19 mouse cellular contexts compared by ENCODE assay signal in the genomic region with DNA sequence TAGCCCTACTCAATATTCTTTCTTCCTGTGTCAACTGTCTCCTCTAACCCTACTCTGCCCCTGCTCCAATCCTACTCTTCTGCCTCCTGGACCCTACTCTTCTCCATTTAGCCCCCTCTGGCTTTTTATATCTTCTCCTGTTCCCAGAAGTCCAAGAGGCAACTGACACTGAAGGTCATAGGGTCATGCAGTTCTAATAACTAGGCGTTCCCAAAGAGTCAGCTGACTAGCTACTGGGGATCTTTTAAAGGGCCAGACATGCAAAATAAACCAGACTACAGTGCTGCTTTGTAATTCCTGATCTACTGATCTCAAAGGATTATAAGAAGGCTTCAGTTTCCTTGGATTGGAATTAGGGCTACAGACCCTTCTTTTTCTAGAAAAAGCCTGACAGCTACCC.
DNase-seq lines count a peak whose midpoint lies in the region; ATAC-seq and TF ChIP-seq lines count a peak whose summit lies in the region.
"Had no signal": no experiment of that assay in that cellular context is flagged by ENCODE, and none has a peak within 500 bp of the region (broad histone marks: within the 10 kb centered on the region; RNA-seq: fewer than 3 reads in every experiment).

No protein-coding gene starts in this region.

- H3K27ac ChIP-seq in heart, embryonic 15.5 days, result peak overlapping the region; percentile 70
- peak overlapping the region; percentile 60 for H3K27ac ChIP-seq in lung, embryonic 15.5 days
- peak overlapping the region; percentile 81 for H3K27ac ChIP-seq in liver, embryonic 13.5 days
- H3K27ac ChIP-seq: embryonic facial prominence, embryonic 12.5 days; forebrain, embryonic 15.5 days; left cerebral cortex, adult 2 months; limb, embryonic 10.5 days; midbrain, embryonic 10.5 days; neural tube, embryonic 12.5 days had no signal

- no peaks in the 10 kb centered on the region for H3K27me3 ChIP-seq in heart, embryonic 15.5 days
- no peaks in the 10 kb centered on the region for H3K27me3 ChIP-seq in lung, embryonic 15.5 days
- H3K27me3 ChIP-seq in liver, embryonic 13.5 days, result no peaks in the 10 kb centered on the region
- H3K27me3 ChIP-seq: embryonic facial prominence, embryonic 12.5 days; forebrain, embryonic 15.5 days; kidney, embryonic 15.5 days; neural tube, embryonic 12.5 days had no signal

- TF ChIP-seq POLR2A in lung, adult 2 months (IDR thresholded peaks at IDR 0.05; ENCODE audit: borderline replicate concordance, extremely low read depth, low read depth, low read length), result no peak

- no peak for DNase-seq in heart, postnatal 14 days
- DNase-seq in lung, adult 2 months, result no peak
- DNase-seq in liver, embryonic 13.5 days, result no peak
- DNase-seq in c-Kit-positive CD71-positive TER-119-positive erythroid progenitor cells, embryonic 14.5 days (ENCODE audit: low spot score), result no peak
- no peak for DNase-seq in ovary, postnatal 36 days (ENCODE audit: low spot score)
- DNase-seq: cerebellum, adult 9-10 months; lung, postnatal 14 days; right cerebral cortex, postnatal 14 days; thymus, postnatal 14 days had no signal

- H3K9me3 ChIP-seq in heart, embryonic 15.5 days (replicated peaks), result no peaks in the 10 kb centered on the region
- H3K9me3 ChIP-seq in lung, embryonic 15.5 days, result no peaks in the 10 kb centered on the region
- no peaks in the 10 kb centered on the region for H3K9me3 ChIP-seq in liver, embryonic 13.5 days (replicated peaks)
- H3K9me3 ChIP-seq: embryonic facial prominence, embryonic 12.5 days; forebrain, embryonic 15.5 days; kidney, embryonic 15.5 days; limb, embryonic 10.5 days; midbrain, embryonic 10.5 days; neural tube, embryonic 12.5 days had no signal

- no peak overlapping the region for H3K9ac ChIP-seq in heart, embryonic 15.5 days
- H3K9ac ChIP-seq in lung, embryonic 15.5 days, result no peak overlapping the region
- no peak overlapping the region for H3K9ac ChIP-seq in liver, embryonic 13.5 days
- H3K9ac ChIP-seq: embryonic facial prominence, embryonic 12.5 days; forebrain, embryonic 15.5 days; kidney, embryonic 15.5 days; neural tube, embryonic 12.5 days had no signal

- no peak overlapping the region for H3K4me3 ChIP-seq in heart, embryonic 15.5 days
- H3K4me3 ChIP-seq in lung, embryonic 15.5 days, result no peak overlapping the region
- H3K4me3 ChIP-seq in lung, adult 2 months (replicated peaks; ENCODE audit: extremely low read depth, low read depth, low read length), result no peak overlapping the region
- H3K4me3 ChIP-seq in liver, embryonic 13.5 days (replicated peaks), result no peak overlapping the region
- H3K4me3 ChIP-seq: embryonic facial prominence, embryonic 12.5 days; forebrain, embryonic 15.5 days; kidney, embryonic 15.5 days; left cerebral cortex, adult 2 months; limb, embryonic 10.5 days; midbrain, embryonic 10.5 days; neural tube, embryonic 12.5 days had no signal

- no peak overlapping the region for H3K4me2 ChIP-seq in heart, embryonic 15.5 days
- H3K4me2 ChIP-seq in lung, embryonic 15.5 days, result no peak overlapping the region
- no peak overlapping the region for H3K4me2 ChIP-seq in liver, embryonic 13.5 days
- H3K4me2 ChIP-seq: embryonic facial prominence, embryonic 12.5 days; forebrain, embryonic 15.5 days; kidney, embryonic 15.5 days; neural tube, embryonic 12.5 days had no signal

- TF ChIP-seq CTCF in lung, adult 2 months (IDR thresholded peaks at IDR 0.05; ENCODE audit: insufficient read depth, low read length), result no peak

- no peaks in the 10 kb centered on the region for H3K36me3 ChIP-seq in heart, embryonic 15.5 days
- H3K36me3 ChIP-seq in lung, embryonic 15.5 days, result no peaks in the 10 kb centered on the region
- H3K36me3 ChIP-seq in liver, embryonic 13.5 days, result no peaks in the 10 kb centered on the region
- H3K36me3 ChIP-seq: embryonic facial prominence, embryonic 12.5 days; forebrain, embryonic 15.5 days; kidney, embryonic 15.5 days; limb, embryonic 10.5 days; midbrain, embryonic 10.5 days; neural tube, embryonic 12.5 days had no signal

- no peak for ATAC-seq in heart, embryonic 15.5 days (replicated peaks; ENCODE audit: insufficient number of reproducible peaks, insufficient read depth, low FRiP score, low read depth)
- ATAC-seq in lung, embryonic 15.5 days (ENCODE audit: borderline replicate concordance, extremely low read depth, low FRiP score, low TSS enrichment), result no peak
- ATAC-seq in liver, embryonic 13.5 days (ENCODE audit: low read depth), result 0 out of 2 replicates have a peak, but pooled peaks have one; percentile 30
- ATAC-seq: CD4-positive, CD25-positive, alpha-beta regulatory T cell, adult 4 months; forebrain, embryonic 15.5 days had no signal

- intact Hi-C loops in heart, postnatal 14 days (cut with DNase I), result no loop called here

- H3K4me1 ChIP-seq in heart, embryonic 15.5 days (replicated peaks), result peaks cover 12% of the 10 kb centered on the region
- H3K4me1 ChIP-seq in lung, embryonic 15.5 days, result peaks cover 7% of the 10 kb centered on the region; the same call in 1 of the 2 replicates
- 0 out of 2 replicates have a peak, but pooled peaks cover 3% of the 10 kb centered on the region for H3K4me1 ChIP-seq in lung, adult 2 months (ENCODE audit: control insufficient read depth, insufficient read depth, low read length)
- H3K4me1 ChIP-seq in liver, embryonic 13.5 days (replicated peaks), result peaks cover 32% of the 10 kb centered on the region
- H3K4me1 ChIP-seq: forebrain, embryonic 15.5 days; midbrain, embryonic 10.5 days; neural tube, embryonic 12.5 days had no signal

- WGBS in heart, embryonic 15.5 days, result 22% methylated on average over 1 of the region's 1 CpGs
- 9% methylated on average over 1 of the region's 1 CpGs for WGBS in lung, embryonic 15.5 days
- 28% methylated on average over 1 of the region's 1 CpGs for WGBS in lung, adult 2 months
- WGBS in liver, embryonic 13.5 days (ENCODE audit: insufficient replicate concordance), result 34% methylated on average over 1 of the region's 1 CpGs
